Mouse (Mus musculus): ENCODE results near the gene Snrpe. TPM values are rescaled to one million over a fixed set of nuclear protein-coding genes. Genes with fewer than 3 reads are reported as not detected.

Gene Snrpe
- 597 and 606 TPM in 2 replicates for polyA plus RNA-seq (2015; fragmentation: Nextera tagmentation; extraction: Ambion mirVana)

- Histone ChIP-seq H3K27me3 (ENCODE audit: insufficient read depth, low read length) (no peaks in the 10 kb centered on the region), H3K4me3 (ENCODE audit: low read length) (peak within 1 kb of the TSS; percentile 79), H3K9me3 (ENCODE audit: low read length) (no peaks in the 10 kb centered on the region), H3K36me3 (ENCODE audit: insufficient read depth, low read length) (peaks cover 35% of the 10 kb centered on the region), H3K27ac (ENCODE audit: low read length) (peak within 1 kb of the TSS; percentile 93), H3K4me2 (replicated peaks; ENCODE audit: low read depth, low read length) (peak within 1 kb of the TSS; percentile 72), H3K4me1 (ENCODE audit: insufficient read depth, low read length) (peaks cover 9% of the 10 kb centered on the region; the same call in 1 of the 2 replicates), H3K9ac (replicated peaks; ENCODE audit: low read length) (peak within 1 kb of the TSS; percentile 94)
- WGBS: under 1% methylated on average over 72 of the region's 73 CpGs
- ATAC-seq (ENCODE audit: low FRiP score, low TSS enrichment): peak; percentile 98
These were observed at the start of gene Snrpe for GRCm38 (mm10) chr1:133609771-133610502. TSS of gene Snrpe (minus strand) at chr1:133610291.

- Histone ChIP-seq H3K4me3 (ENCODE audit: low read length) (no peak overlapping the region), H3K4me2 (replicated peaks; ENCODE audit: low read depth, low read length) (no peak overlapping the region), H3K4me1 (ENCODE audit: insufficient read depth, low read length) (peaks cover 38% of the 10 kb centered on the region), H3K27me3 (ENCODE audit: insufficient read depth, low read length) (no peaks in the 10 kb centered on the region), H3K9ac (replicated peaks; ENCODE audit: low read length) (no peak overlapping the region), H3K27ac (ENCODE audit: low read length) (no peak overlapping the region), H3K9me3 (ENCODE audit: low read length) (no peaks in the 10 kb centered on the region), H3K36me3 (ENCODE audit: insufficient read depth, low read length) (peaks cover 9% of the 10 kb centered on the region)
- no peak for ATAC-seq (ENCODE audit: low FRiP score, low TSS enrichment)
- WGBS: 83% methylated on average over 3 of the region's 3 CpGs
These were observed 48.8 kb upstream of the Snrpe start for GRCm38 (mm10) chr1:133658878-133659277.

- peaks cover 38% of the 10 kb centered on the region for H3K4me1 ChIP-seq (ENCODE audit: insufficient read depth, low read length)
- no peak overlapping the region for H3K27ac ChIP-seq (ENCODE audit: low read length)
- no peaks in the 10 kb centered on the region for H3K9me3 ChIP-seq (ENCODE audit: low read length)
- peaks cover 9% of the 10 kb centered on the region for H3K36me3 ChIP-seq (ENCODE audit: insufficient read depth, low read length)
- no peaks in the 10 kb centered on the region for H3K27me3 ChIP-seq (ENCODE audit: insufficient read depth, low read length)
- peak overlapping the region; percentile 29; the same call in 1 of the 2 replicates for H3K9ac ChIP-seq (replicated peaks; ENCODE audit: low read length)
- 33% methylated on average over 5 of the region's 5 CpGs for WGBS
- H3K4me2 ChIP-seq (replicated peaks; ENCODE audit: low read depth, low read length): no peak overlapping the region
- ATAC-seq (ENCODE audit: low FRiP score, low TSS enrichment): no peak
- H3K4me3 ChIP-seq (ENCODE audit: low read length): no peak overlapping the region
These were observed 46.7 kb upstream of the Snrpe start for GRCm38 (mm10) chr1:133656811-133657210.

- Histone ChIP-seq H3K27me3 (ENCODE audit: insufficient read depth, low read length) (no peaks in the 10 kb centered on the region), H3K36me3 (ENCODE audit: insufficient read depth, low read length) (peaks cover 9% of the 10 kb centered on the region; the same call in 1 of the 2 replicates), H3K9me3 (ENCODE audit: low read length) (no peaks in the 10 kb centered on the region), H3K9ac (replicated peaks; ENCODE audit: low read length) (no peak overlapping the region), H3K4me3 (ENCODE audit: low read length) (no peak overlapping the region), H3K27ac (ENCODE audit: low read length) (no peak overlapping the region), H3K4me2 (replicated peaks; ENCODE audit: low read depth, low read length) (no peak overlapping the region), H3K4me1 (ENCODE audit: insufficient read depth, low read length) (peaks cover 18% of the 10 kb centered on the region)
- 98% methylated on average over 1 of the region's 1 CpGs for WGBS
- ATAC-seq (ENCODE audit: low FRiP score, low TSS enrichment): no peak
These were observed 42.9 kb upstream of the Snrpe start for GRCm38 (mm10) chr1:133653033-133653432.

- 92% methylated on average over 7 of the region's 7 CpGs for WGBS
- no peak overlapping the region for H3K9ac ChIP-seq (replicated peaks; ENCODE audit: low read length)
- no peak for ATAC-seq (ENCODE audit: low FRiP score, low TSS enrichment)
- no peaks in the 10 kb centered on the region for H3K9me3 ChIP-seq (ENCODE audit: low read length)
- peaks cover 13% of the 10 kb centered on the region for H3K36me3 ChIP-seq (ENCODE audit: insufficient read depth, low read length)
- H3K4me2 ChIP-seq (replicated peaks; ENCODE audit: low read depth, low read length): no peak overlapping the region
- peaks cover 2% of the 10 kb centered on the region; the same call in 1 of the 2 replicates for H3K4me1 ChIP-seq (ENCODE audit: insufficient read depth, low read length)
- no peak overlapping the region for H3K4me3 ChIP-seq (ENCODE audit: low read length)
- H3K27ac ChIP-seq (ENCODE audit: low read length): no peak overlapping the region
- H3K27me3 ChIP-seq (ENCODE audit: insufficient read depth, low read length): no peaks in the 10 kb centered on the region
These were observed 40.4 kb upstream of the Snrpe start for GRCm38 (mm10) chr1:133650288-133651055.

GRCm38 (mm10) chr1:133645652-133646051 lies 35.6 kb upstream of the Snrpe start:
- Histone ChIP-seq H3K4me3 (ENCODE audit: low read length) (no peak overlapping the region), H3K9ac (replicated peaks; ENCODE audit: low read length) (no peak overlapping the region), H3K4me1 (ENCODE audit: insufficient read depth, low read length) (no peaks in the 10 kb centered on the region), H3K27me3 (ENCODE audit: insufficient read depth, low read length) (no peaks in the 10 kb centered on the region), H3K4me2 (replicated peaks; ENCODE audit: low read depth, low read length) (no peak overlapping the region), H3K9me3 (ENCODE audit: low read length) (no peaks in the 10 kb centered on the region), H3K36me3 (ENCODE audit: insufficient read depth, low read length) (peaks cover 51% of the 10 kb centered on the region), H3K27ac (ENCODE audit: low read length) (no peak overlapping the region)
- no peak for ATAC-seq (ENCODE audit: low FRiP score, low TSS enrichment)
- WGBS: 94% methylated on average over 5 of the region's 5 CpGs

GRCm38 (mm10) chr1:133641163-133641562 lies 31.1 kb upstream of the Snrpe start:
- Histone ChIP-seq H3K9me3 (ENCODE audit: low read length) (no peaks in the 10 kb centered on the region), H3K4me1 (ENCODE audit: insufficient read depth, low read length) (no peaks in the 10 kb centered on the region), H3K36me3 (ENCODE audit: insufficient read depth, low read length) (peaks cover 86% of the 10 kb centered on the region), H3K9ac (replicated peaks; ENCODE audit: low read length) (no peak overlapping the region), H3K27ac (ENCODE audit: low read length) (no peak overlapping the region), H3K4me2 (replicated peaks; ENCODE audit: low read depth, low read length) (no peak overlapping the region), H3K4me3 (ENCODE audit: low read length) (no peak overlapping the region), H3K27me3 (ENCODE audit: insufficient read depth, low read length) (no peaks in the 10 kb centered on the region)
- no peak for ATAC-seq (ENCODE audit: low FRiP score, low TSS enrichment)
- 87% methylated on average over 2 of the region's 2 CpGs for WGBS

- no peaks in the 10 kb centered on the region for H3K9me3 ChIP-seq (ENCODE audit: low read length)
- WGBS: 89% methylated on average over 6 of the region's 6 CpGs
- H3K27me3 ChIP-seq (ENCODE audit: insufficient read depth, low read length): no peaks in the 10 kb centered on the region
- no peak overlapping the region for H3K27ac ChIP-seq (ENCODE audit: low read length)
- no peak for ATAC-seq (ENCODE audit: low FRiP score, low TSS enrichment)
- no peaks in the 10 kb centered on the region for H3K4me1 ChIP-seq (ENCODE audit: insufficient read depth, low read length)
- no peak overlapping the region for H3K9ac ChIP-seq (replicated peaks; ENCODE audit: low read length)
- H3K4me3 ChIP-seq (ENCODE audit: low read length): no peak overlapping the region
- H3K4me2 ChIP-seq (replicated peaks; ENCODE audit: low read depth, low read length): no peak overlapping the region
- H3K36me3 ChIP-seq (ENCODE audit: insufficient read depth, low read length): peaks cover 89% of the 10 kb centered on the region
These were observed 28.4 kb upstream of the Snrpe start for GRCm38 (mm10) chr1:133638517-133638916.

GRCm38 (mm10) chr1:133632168-133632567 lies 22.1 kb upstream of the Snrpe start:
- H3K9ac ChIP-seq (replicated peaks; ENCODE audit: low read length): no peak overlapping the region
- no peak overlapping the region for H3K4me3 ChIP-seq (ENCODE audit: low read length)
- no peak overlapping the region for H3K4me2 ChIP-seq (replicated peaks; ENCODE audit: low read depth, low read length)
- H3K4me1 ChIP-seq (ENCODE audit: insufficient read depth, low read length): no peaks in the 10 kb centered on the region
- 81% methylated on average over 2 of the region's 2 CpGs for WGBS
- H3K36me3 ChIP-seq (ENCODE audit: insufficient read depth, low read length): peaks cover 81% of the 10 kb centered on the region
- no peaks in the 10 kb centered on the region for H3K9me3 ChIP-seq (ENCODE audit: low read length)
- no peak overlapping the region for H3K27ac ChIP-seq (ENCODE audit: low read length)
- ATAC-seq (ENCODE audit: low FRiP score, low TSS enrichment): no peak
- no peaks in the 10 kb centered on the region for H3K27me3 ChIP-seq (ENCODE audit: insufficient read depth, low read length)

- peaks cover 75% of the 10 kb centered on the region for H3K36me3 ChIP-seq (ENCODE audit: insufficient read depth, low read length)
- no peak overlapping the region for H3K27ac ChIP-seq (ENCODE audit: low read length)
- no peaks in the 10 kb centered on the region for H3K9me3 ChIP-seq (ENCODE audit: low read length)
- ATAC-seq (ENCODE audit: low FRiP score, low TSS enrichment): no peak
- H3K27me3 ChIP-seq (ENCODE audit: insufficient read depth, low read length): no peaks in the 10 kb centered on the region
- no peak overlapping the region for H3K4me3 ChIP-seq (ENCODE audit: low read length)
- H3K4me2 ChIP-seq (replicated peaks; ENCODE audit: low read depth, low read length): no peak overlapping the region
- 78% methylated on average over 2 of the region's 2 CpGs for WGBS
- no peak overlapping the region for H3K9ac ChIP-seq (replicated peaks; ENCODE audit: low read length)
- H3K4me1 ChIP-seq (ENCODE audit: insufficient read depth, low read length): no peaks in the 10 kb centered on the region
These were observed 15.0 kb upstream of the Snrpe start for GRCm38 (mm10) chr1:133625052-133625451.

Data from kidney, embryonic 16.5 days (tissue).